Mouse (Mus musculus) hindbrain, embryonic 11.5 days (tissue): ENCODE measurements around the gene Nos1ap. TPM values are rescaled to one million over a fixed set of nuclear protein-coding genes. Genes with fewer than 3 reads are reported as not detected.

ENCODE experiments used
- ATAC-seq: fragments of 200-750 bp; cut with Nextera tagmentation; 2 replicates; pipeline ENCODE4 v1.8.0; 2017; ENCODE audit warnings: mild to moderate bottlenecking, moderate TSS enrichment, moderate library complexity; ENCODE audit not compliant: low FRiP score
- DNase-seq: peaks from one replicate; pipeline ENCODE4 v3.0.0-alpha.2; 2015; ENCODE audit warnings: low spot score
- H3K27ac ChIP-seq: fragments of 300-500 bp; sonication (generic); 2 replicates; pipeline ENCODE4 v1.5.1; 2014; ENCODE audit warnings: mild to moderate bottlenecking, low read depth, low read length
- H3K27me3 ChIP-seq: fragments of 300-500 bp; sonication (generic); 2 replicates; pipeline ENCODE4 v1.6.1; 2014; ENCODE audit warnings: mild to moderate bottlenecking, low read length, moderate library complexity, mixed read lengths; ENCODE audit not compliant: control insufficient read depth, insufficient read depth
- H3K36me3 ChIP-seq: fragments of 300-500 bp; sonication (generic); 2 replicates; pipeline ENCODE4 v1.6.1; 2014; ENCODE audit warnings: mild to moderate bottlenecking, low read length, moderate library complexity, mixed read lengths; ENCODE audit not compliant: control insufficient read depth, insufficient read depth
- H3K4me1 ChIP-seq: fragments of 300-500 bp; sonication (generic); replicated peaks from 2 replicates; pipeline ENCODE4 v1.6.1; 2014; ENCODE audit warnings: low read length, mixed read lengths; ENCODE audit not compliant: control insufficient read depth, insufficient read depth
- H3K4me2 ChIP-seq: fragments of 300-500 bp; sonication (generic); replicated peaks from 2 replicates; pipeline ENCODE4 v1.6.1; 2014; ENCODE audit warnings: mild to moderate bottlenecking, low read depth, low read length
- H3K4me3 ChIP-seq: fragments of 300-500 bp; sonication (generic); 2 replicates; pipeline ENCODE4 v1.5.1; 2014; ENCODE audit warnings: low read depth, low read length
- H3K9ac ChIP-seq: fragments of 300-500 bp; sonication (generic); 2 replicates; pipeline ENCODE4 v1.6.1; 2014; ENCODE audit warnings: low read depth, low read length
- H3K9me3 ChIP-seq: fragments of 300-500 bp; sonication (generic); 2 replicates; pipeline ENCODE4 v1.6.1; 2016; ENCODE audit warnings: low read length; ENCODE audit not compliant: control insufficient read depth
- WGBS: fragments of 180-500 bp; shearing (Covaris S2); extraction: QIAGEN DNeasy Blood & Tissue Kit; methylation state at CpG from one replicate; pipeline ENCODE4 v1.1.7; 2014; 5-methylcytosine and 5-hydroxymethylcytosine counted together
- polyA plus RNA-seq: library from polyadenylated mRNA; unstranded; fragments of >200 nt; fragmentation: Nextera tagmentation; extraction: Ambion mirVana; gene quantifications from 2 replicates; pipeline ENCODE4 v1.2.1, GENCODE M21; 2014

Gene Nos1ap
- polyA plus RNA-seq, 1 experiment from 2014 or later = 9.7 TPM

DNA sequence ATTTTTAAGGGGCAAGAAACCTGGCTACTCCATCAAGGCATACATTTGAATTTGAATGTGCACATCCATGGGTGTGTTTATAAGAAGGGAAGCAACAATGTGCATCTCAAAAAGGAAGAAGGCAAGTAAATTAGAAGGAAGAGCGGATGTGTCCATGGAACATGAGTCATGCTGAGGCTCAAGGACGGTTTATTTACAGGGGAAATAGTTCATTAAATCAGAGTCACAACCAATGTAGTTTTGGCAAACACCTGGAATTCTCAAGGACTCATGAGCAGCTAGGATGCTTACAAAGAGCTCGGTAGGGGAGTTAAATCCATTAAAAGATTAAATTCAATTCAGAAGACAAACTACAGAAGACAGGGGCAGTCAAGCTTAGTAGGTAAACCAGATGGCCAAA lies 169.7 kb downstream of the Nos1ap start:
- no peak overlapping the region for H3K9ac ChIP-seq
- H3K4me3 ChIP-seq = no peak overlapping the region
- DNase-seq (no peak), ATAC-seq (no peak)
- H3K27me3 ChIP-seq = no peaks in the 10 kb centered on the region; the same call in 1 of the 2 replicates
- H3K9me3 ChIP-seq = no peaks in the 10 kb centered on the region
- no peak overlapping the region for H3K4me2 ChIP-seq
- no peaks in the 10 kb centered on the region for H3K36me3 ChIP-seq
- H3K4me1 ChIP-seq = 0 out of 2 replicates have a peak, but pooled peaks cover 6% of the 10 kb centered on the region
- 90% methylated on average over 3 of the region's 3 CpGs for WGBS
- H3K27ac ChIP-seq = no peak overlapping the region

GRCm38 (mm10) chr1:170418131-170418530 lies 171.5 kb downstream of the Nos1ap start:
- no peaks in the 10 kb centered on the region; the same call in 1 of the 2 replicates for H3K27me3 ChIP-seq
- DNase-seq (no peak), ATAC-seq (no peak)
- no peak overlapping the region for H3K9ac ChIP-seq
- H3K4me2 ChIP-seq = no peak overlapping the region
- no peak overlapping the region for H3K4me3 ChIP-seq
- H3K4me1 ChIP-seq = 0 out of 2 replicates have a peak, but pooled peaks cover 2% of the 10 kb centered on the region
- no peak overlapping the region for H3K27ac ChIP-seq
- H3K9me3 ChIP-seq = no peaks in the 10 kb centered on the region
- WGBS = 50% methylated on average over 1 of the region's 1 CpGs
- no peaks in the 10 kb centered on the region for H3K36me3 ChIP-seq

DNA sequence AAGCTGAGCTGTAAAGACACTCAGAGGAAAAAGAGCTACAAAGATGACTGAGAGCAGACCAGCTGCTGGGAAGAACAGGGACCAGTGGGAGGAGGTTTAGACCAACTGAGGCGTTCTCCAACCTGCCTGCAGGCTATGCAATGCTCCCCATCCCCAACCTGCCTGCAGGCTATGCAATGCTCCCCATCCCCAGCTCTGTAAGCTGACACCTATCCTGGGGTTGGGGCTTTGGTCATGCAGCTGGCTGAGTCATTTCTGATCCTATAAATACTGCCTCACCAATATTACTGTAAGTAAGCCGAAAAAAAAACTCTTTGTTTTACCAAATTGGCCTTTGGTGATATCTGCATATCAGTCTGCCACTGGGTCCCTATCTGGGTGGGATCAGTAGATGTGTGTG lies 172.7 kb downstream of the Nos1ap start:
- no peaks in the 10 kb centered on the region for H3K9me3 ChIP-seq
- H3K9ac ChIP-seq = no peak overlapping the region
- no peak overlapping the region for H3K4me2 ChIP-seq
- WGBS = 72% methylated on average over 2 of the region's 2 CpGs
- no peak overlapping the region for H3K4me3 ChIP-seq
- no peaks in the 10 kb centered on the region for H3K36me3 ChIP-seq
- H3K4me1 ChIP-seq = 0 out of 2 replicates have a peak, but pooled peaks cover 2% of the 10 kb centered on the region
- H3K27me3 ChIP-seq = no peaks in the 10 kb centered on the region; the same call in 1 of the 2 replicates
- no peak overlapping the region for H3K27ac ChIP-seq
- no peak for ATAC-seq
- no peak for DNase-seq

- ATAC-seq (no peak), DNase-seq (no peak)
- Histone ChIP-seq H3K9me3 (no peaks in the 10 kb centered on the region), H3K27me3 (no peaks in the 10 kb centered on the region; the same call in 1 of the 2 replicates), H3K4me2 (no peak overlapping the region), H3K9ac (no peak overlapping the region), H3K4me3 (no peak overlapping the region), H3K36me3 (no peaks in the 10 kb centered on the region), H3K27ac (no peak overlapping the region), H3K4me1 (0 out of 2 replicates have a peak, but pooled peaks cover 2% of the 10 kb centered on the region)
- whole genome bisulfite sequencing = 36% methylated on average over 6 of the region's 6 CpGs
Measured at GRCm38 (mm10) chr1:170416206-170416605, 173.5 kb downstream of the Nos1ap start.

DNA sequence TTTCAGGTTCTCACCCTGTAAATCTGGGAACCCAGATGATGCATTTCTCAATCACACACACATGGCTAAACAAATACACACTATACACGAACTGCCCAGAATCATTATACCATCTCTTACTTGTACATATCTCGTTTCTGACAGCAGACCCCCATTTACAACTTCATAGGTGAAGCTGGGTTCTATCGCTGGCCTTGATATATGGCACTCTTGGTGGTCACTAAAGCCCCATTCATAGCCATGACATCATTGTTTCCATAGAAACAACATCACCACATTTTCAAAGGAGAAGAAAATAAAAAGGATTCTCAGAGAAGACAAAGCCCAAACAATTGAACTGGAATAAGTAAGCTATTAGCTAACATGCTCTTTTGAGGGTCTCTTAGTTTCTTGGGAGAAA lies 174.3 kb downstream of the Nos1ap start:
- 43% methylated on average over 3 of the region's 3 CpGs for WGBS
- no peak for DNase-seq
- H3K9me3 ChIP-seq = no peaks in the 10 kb centered on the region
- no peak overlapping the region for H3K4me3 ChIP-seq
- no peak; the same call in 1 of the 2 replicates for ATAC-seq
- no peak overlapping the region for H3K9ac ChIP-seq
- no peaks in the 10 kb centered on the region; the same call in 1 of the 2 replicates for H3K27me3 ChIP-seq
- H3K27ac ChIP-seq = no peak overlapping the region
- H3K4me2 ChIP-seq = no peak overlapping the region
- H3K4me1 ChIP-seq = 0 out of 2 replicates have a peak, but pooled peaks cover 2% of the 10 kb centered on the region
- H3K36me3 ChIP-seq = no peaks in the 10 kb centered on the region

DNA sequence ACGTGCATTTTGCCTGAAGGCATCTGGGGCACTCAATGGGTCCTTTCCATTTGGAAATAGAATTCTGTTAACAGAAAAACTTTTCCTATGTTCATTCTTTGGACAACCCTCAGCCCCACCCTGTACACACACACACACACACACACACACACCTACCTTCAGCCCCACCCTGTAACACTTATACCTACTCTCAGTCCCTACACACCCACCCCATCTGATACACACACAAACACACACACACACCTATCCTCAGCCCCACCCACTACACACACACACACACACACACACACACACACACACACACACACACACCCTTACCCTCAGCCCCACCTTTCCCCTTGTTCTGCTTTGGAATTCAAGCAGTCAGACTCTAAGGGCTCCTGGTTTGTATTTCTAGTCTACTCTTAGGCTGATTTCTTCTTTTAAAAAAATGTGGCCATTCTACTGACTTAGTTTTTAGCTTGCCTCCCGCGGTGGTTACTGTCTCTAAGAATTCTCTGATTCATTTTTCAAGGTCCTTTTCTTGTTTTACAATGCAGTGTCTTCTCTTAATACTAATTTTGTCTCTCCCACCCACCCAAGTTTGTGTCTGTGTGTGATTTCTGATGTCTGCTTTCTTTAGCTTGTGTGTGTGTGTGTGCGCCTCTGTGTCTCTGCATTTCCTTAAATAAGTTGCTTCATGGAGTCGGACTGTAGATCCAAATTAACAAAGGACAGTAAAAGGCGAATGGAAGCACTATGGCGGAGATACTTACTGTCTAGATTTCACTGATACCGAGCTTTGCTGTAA lies 179.1 kb downstream of the Nos1ap start:
- H3K4me1 ChIP-seq = 0 out of 2 replicates have a peak, but pooled peaks cover 2% of the 10 kb centered on the region
- no peaks in the 10 kb centered on the region for H3K36me3 ChIP-seq
- H3K4me2 ChIP-seq = no peak overlapping the region
- no peak overlapping the region for H3K4me3 ChIP-seq
- no peak for DNase-seq
- WGBS = 90% methylated on average over 8 of the region's 8 CpGs
- ATAC-seq = no peak
- H3K27me3 ChIP-seq = no peaks in the 10 kb centered on the region
- no peaks in the 10 kb centered on the region for H3K9me3 ChIP-seq
- H3K27ac ChIP-seq = no peak overlapping the region
- H3K9ac ChIP-seq = no peak overlapping the region

DNA sequence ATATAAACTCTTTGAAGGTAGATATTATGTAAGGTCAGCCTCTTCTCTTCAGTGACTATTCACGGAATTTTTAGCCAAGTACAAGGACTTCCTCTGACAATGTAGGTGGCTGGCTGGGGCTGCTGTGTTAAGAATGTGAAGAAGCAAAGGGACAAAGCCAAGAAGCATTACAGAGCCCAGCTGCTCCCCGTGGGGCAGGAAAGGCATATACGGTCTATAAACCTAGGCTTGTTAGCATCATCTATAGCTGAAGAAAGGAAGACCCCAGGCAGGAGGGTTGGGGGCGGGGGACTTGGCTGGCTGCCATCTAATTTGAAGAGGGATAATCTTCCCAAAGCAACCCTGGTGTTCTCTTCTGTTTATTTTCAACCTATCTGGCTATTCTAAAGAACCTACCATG lies 180.6 kb downstream of the Nos1ap start:
- H3K4me2 ChIP-seq = no peak overlapping the region
- DNase-seq (no peak), ATAC-seq (no peak)
- H3K4me3 ChIP-seq = no peak overlapping the region
- WGBS = 59% methylated on average over 4 of the region's 4 CpGs
- H3K4me1 ChIP-seq = 0 out of 2 replicates have a peak, but pooled peaks cover 2% of the 10 kb centered on the region
- no peaks in the 10 kb centered on the region for H3K36me3 ChIP-seq
- no peak overlapping the region for H3K27ac ChIP-seq
- no peaks in the 10 kb centered on the region for H3K9me3 ChIP-seq
- H3K27me3 ChIP-seq = no peaks in the 10 kb centered on the region
- H3K9ac ChIP-seq = no peak overlapping the region

- H3K4me2 ChIP-seq = no peak overlapping the region
- no peak overlapping the region for H3K9ac ChIP-seq
- ATAC-seq (no peak), DNase-seq (no peak)
- H3K27me3 ChIP-seq = no peaks in the 10 kb centered on the region
- no peaks in the 10 kb centered on the region for H3K36me3 ChIP-seq
- WGBS = 86% methylated on average over 8 of the region's 8 CpGs
- H3K4me3 ChIP-seq = no peak overlapping the region
- H3K27ac ChIP-seq = no peak overlapping the region
- no peaks in the 10 kb centered on the region for H3K9me3 ChIP-seq
- H3K4me1 ChIP-seq = 0 out of 2 replicates have a peak, but pooled peaks cover 2% of the 10 kb centered on the region
Measured at GRCm38 (mm10) chr1:170406921-170407320, 182.7 kb downstream of the Nos1ap start.

- ATAC-seq (no peak), DNase-seq (no peak)
- H3K4me1 ChIP-seq = 0 out of 2 replicates have a peak, but pooled peaks cover 2% of the 10 kb centered on the region
- no peak overlapping the region for H3K4me3 ChIP-seq
- H3K27me3 ChIP-seq = no peaks in the 10 kb centered on the region
- 95% methylated on average over 2 of the region's 2 CpGs for WGBS
- no peak overlapping the region for H3K9ac ChIP-seq
- H3K36me3 ChIP-seq = no peaks in the 10 kb centered on the region
- no peak overlapping the region for H3K27ac ChIP-seq
- H3K9me3 ChIP-seq = no peaks in the 10 kb centered on the region
- no peak overlapping the region for H3K4me2 ChIP-seq
Measured at GRCm38 (mm10) chr1:170405152-170405551, 184.5 kb downstream of the Nos1ap start.
